Mouse (Mus musculus) urinary bladder, postnatal 36 days (tissue): ENCODE data around the gene Scfd2.

Source experiments
- DNase-seq, 2 experiments: peaks; one replicate each; pipeline ENCODE4 v3.0.0; 2022; ENCODE audit warnings: low spot score in 2 of 2, mixed read lengths in 1 of 2

The Scfd2 gene

GRCm38 (mm10) chr5:74175526-74176270, 355.9 kb downstream of the Scfd2 start:
- no peak for DNase-seq

- no peak for DNase-seq
These were observed 358.3 kb downstream of the Scfd2 start for GRCm38 (mm10) chr5:74173162-74173844.

- peak in 1 of 2 experiments; percentile 20 for DNase-seq
These were observed 359.4 kb downstream of the Scfd2 start for GRCm38 (mm10) chr5:74172208-74172607.

- peak; percentile 78 to 79 for DNase-seq
These were observed 359.8 kb downstream of the Scfd2 start for GRCm38 (mm10) chr5:74171768-74172167.

GRCm38 (mm10) chr5:74168085-74168484, 363.5 kb downstream of the Scfd2 start:
- no peak for DNase-seq

- DNase-seq, result no peak
These were observed 364.9 kb downstream of the Scfd2 start for GRCm38 (mm10) chr5:74166642-74167041.

- DNase-seq, result no peak
These were observed 367.0 kb downstream of the Scfd2 start for GRCm38 (mm10) chr5:74164547-74164946.

- no peak for DNase-seq
These were observed 368.4 kb downstream of the Scfd2 start for GRCm38 (mm10) chr5:74163141-74163540.

- no peak for DNase-seq
These were observed 369.5 kb downstream of the Scfd2 start for GRCm38 (mm10) chr5:74162013-74162412.

GRCm38 (mm10) chr5:74161297-74161926, 370.1 kb downstream of the Scfd2 start:
- peak in 1 of 2 experiments; percentile 20 for DNase-seq

GRCm38 (mm10) chr5:74160349-74160748, 371.2 kb downstream of the Scfd2 start:
- DNase-seq, result no peak

GRCm38 (mm10) chr5:74159906-74160305, 371.7 kb downstream of the Scfd2 start:
- no peak for DNase-seq

- no peak for DNase-seq
These were observed 372.5 kb downstream of the Scfd2 start for GRCm38 (mm10) chr5:74158929-74159632.

GRCm38 (mm10) chr5:74155860-74156351, 375.7 kb downstream of the Scfd2 start:
- no peak for DNase-seq
